Mouse (Mus musculus): ENCODE measurements around the gene Gpr84. TPM values are rescaled to one million over a fixed set of nuclear protein-coding genes. Genes with fewer than 3 reads are reported as not detected.

Gene Gpr84
- polyA plus RNA-seq, 1 experiment from 2014 or later = 0.29 TPM

MicroRNAs encoded within 50 kb of the gene (microRNA counts, 519-probe panel; counts per million panel counts)
- 4,991 counts per million, percentile 51 among the panel's probes with 10 or more counts for microRNA mmu-miR-148b

Small RNA genes within 50 kb of the gene (microRNA-seq; reads per million reads assigned to microRNA genes)
- gene Mir148b (538 reads per million, percentile 70 among the genes with 10 or more reads in this experiment), gene Mir6963 (not detected)

Other genes with a start within 250 kb of the Gpr84 start
- gene Smug1, start 143.5 kb downstream of the Gpr84 start, polyA plus RNA-seq (2015; fragmentation: Nextera tagmentation; extraction: Ambion mirVana) = 5.0 and 6.4 TPM in 2 replicates
- 61.1 and 76.6 TPM in 2 replicates for gene Cbx5, start 70.8 kb downstream of the Gpr84 start, polyA plus RNA-seq (2015; fragmentation: Nextera tagmentation; extraction: Ambion mirVana)
- gene Hnrnpa1, start 70.2 kb downstream of the Gpr84 start, polyA plus RNA-seq (2015; fragmentation: Nextera tagmentation; extraction: Ambion mirVana) = 436 and 495 TPM in 2 replicates
- 171 and 185 TPM in 2 replicates for gene Nfe2, start 52.2 kb downstream of the Gpr84 start, polyA plus RNA-seq (2015; fragmentation: Nextera tagmentation; extraction: Ambion mirVana)
- 213 and 240 TPM in 2 replicates for gene Copz1, start 37.9 kb downstream of the Gpr84 start, polyA plus RNA-seq (2015; fragmentation: Nextera tagmentation; extraction: Ambion mirVana)
- 4.6 and 5.9 TPM in 2 replicates for gene Zfp385a, start 29.5 kb upstream of the Gpr84 start, polyA plus RNA-seq (2015; fragmentation: Nextera tagmentation; extraction: Ambion mirVana)
- gene Itga5, start 56.2 kb upstream of the Gpr84 start, polyA plus RNA-seq (2015; fragmentation: Nextera tagmentation; extraction: Ambion mirVana) = 12.9 and 15.8 TPM in 2 replicates
- 0.23 TPM in 1 of 2 replicates, not detected in the other for gene Gtsf1, start 119.9 kb upstream of the Gpr84 start, polyA plus RNA-seq (2015; fragmentation: Nextera tagmentation; extraction: Ambion mirVana)
- not detected in 2 replicates for gene Gtsf2, start 137.9 kb upstream of the Gpr84 start, polyA plus RNA-seq (2015; fragmentation: Nextera tagmentation; extraction: Ambion mirVana)
- 5.9 and 7.0 TPM in 2 replicates for gene Nckap1l, start 143.2 kb upstream of the Gpr84 start, polyA plus RNA-seq (2015; fragmentation: Nextera tagmentation; extraction: Ambion mirVana)
- gene Pde1b, start 192.4 kb upstream of the Gpr84 start, polyA plus RNA-seq (2015; fragmentation: Nextera tagmentation; extraction: Ambion mirVana) = 0.16 and 0.41 TPM in 2 replicates
- 0.31 and 0.36 TPM in 2 replicates for gene Ppp1r1a, start 227.4 kb upstream of the Gpr84 start, polyA plus RNA-seq (2015; fragmentation: Nextera tagmentation; extraction: Ambion mirVana)

Data from liver, embryonic 13.5 days (tissue).